Mouse (Mus musculus): ENCODE measurements around the gene Jmjd7. TPM values are rescaled to one million over a fixed set of nuclear protein-coding genes. Genes with fewer than 3 reads are reported as not detected.

Gene Jmjd7
- total RNA-seq, 2 experiments from 2014 or later, result 7.1 to 9.1 TPM

DNA sequence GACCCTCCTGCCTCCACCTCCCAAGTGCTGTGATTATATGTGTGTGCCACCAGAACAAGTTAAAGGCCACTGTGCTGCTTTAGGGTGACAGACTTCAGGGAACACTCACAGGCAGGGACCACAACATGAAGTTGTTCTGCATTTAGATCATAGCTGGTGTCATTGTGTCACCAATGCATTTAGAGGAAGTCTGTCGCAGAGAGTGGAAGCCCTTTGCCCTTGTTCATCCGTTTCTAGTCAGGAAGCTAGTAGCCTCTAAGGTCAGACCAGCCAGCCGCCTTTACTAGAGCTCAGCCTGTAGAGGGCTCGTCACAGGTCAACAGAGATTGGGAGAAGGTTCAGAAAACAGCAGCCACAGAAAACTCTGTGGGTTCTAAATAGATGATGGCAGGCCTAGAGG is 18.6 kb upstream of the Jmjd7 start:
- intact Hi-C loops (cut with DNase I), result no loop called here
- DNase-seq (ENCODE audit: low spot score), result no peak

DNA sequence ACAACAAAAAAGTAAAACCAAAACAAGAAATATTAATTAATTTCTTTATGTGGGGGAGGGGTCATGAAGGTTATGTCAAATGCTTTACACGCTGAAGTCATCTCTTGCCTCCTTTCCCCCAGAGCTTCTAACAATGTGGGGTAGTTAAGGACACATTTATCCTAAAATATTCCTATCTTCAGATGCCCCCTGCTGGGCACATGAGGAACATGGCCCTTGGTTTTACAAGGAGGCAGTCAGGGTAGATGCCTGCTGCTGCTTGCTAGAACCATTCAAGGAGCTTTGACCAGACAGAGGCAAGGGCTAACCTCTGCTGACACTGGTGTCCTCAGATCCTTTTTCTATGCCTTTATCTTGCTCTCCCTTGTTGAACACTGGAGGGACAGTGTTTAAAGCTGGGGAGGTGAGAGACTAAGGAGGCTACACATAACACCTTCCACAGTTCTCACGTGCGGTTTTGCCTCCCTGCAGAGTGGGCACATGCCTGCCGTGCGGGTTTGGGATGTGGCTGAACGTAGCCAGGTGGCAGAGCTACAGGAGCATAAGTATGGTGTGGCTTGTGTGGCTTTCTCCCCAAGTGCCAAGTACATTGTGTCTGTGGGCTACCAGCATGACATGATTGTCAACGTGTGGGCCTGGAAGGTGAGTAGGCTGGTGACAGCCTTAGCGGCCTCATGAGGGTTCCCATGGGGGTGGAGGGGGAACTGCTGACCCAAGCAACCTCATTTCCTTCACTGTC is 15.7 kb upstream of the Jmjd7 start:
- intact Hi-C loops (cut with DNase I), result loop anchor here (1.0 kb wide), 1 partner anchor 41 kb away; no protein-coding TSS in a partner anchor

DNA sequence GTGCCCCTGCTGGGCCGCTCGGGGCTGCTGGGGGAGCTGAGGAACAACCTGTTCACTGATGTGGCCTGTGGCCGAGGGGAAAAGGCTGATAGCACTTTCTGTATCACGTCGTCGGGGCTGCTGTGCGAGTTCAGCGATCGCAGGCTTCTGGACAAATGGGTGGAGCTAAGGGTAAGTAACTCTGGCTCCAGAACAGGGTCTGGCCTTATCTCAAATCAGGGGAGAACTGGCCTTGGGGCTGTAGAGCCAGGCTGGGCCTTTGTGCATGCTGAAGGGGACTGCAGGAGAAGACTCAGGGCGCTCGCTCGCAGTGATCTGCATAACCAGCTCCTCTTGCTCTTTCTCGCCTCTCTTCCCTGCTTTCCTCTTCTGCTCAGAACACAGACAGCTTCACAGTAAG is 14.4 kb upstream of the Jmjd7 start:
- no peak for DNase-seq (ENCODE audit: low spot score)
- intact Hi-C loops (cut with DNase I), result no loop called here

More for the DNA sequence above, 15.7 kb upstream of the Jmjd7 start:
- peak; percentile 40 for DNase-seq (ENCODE audit: low spot score)

DNA sequence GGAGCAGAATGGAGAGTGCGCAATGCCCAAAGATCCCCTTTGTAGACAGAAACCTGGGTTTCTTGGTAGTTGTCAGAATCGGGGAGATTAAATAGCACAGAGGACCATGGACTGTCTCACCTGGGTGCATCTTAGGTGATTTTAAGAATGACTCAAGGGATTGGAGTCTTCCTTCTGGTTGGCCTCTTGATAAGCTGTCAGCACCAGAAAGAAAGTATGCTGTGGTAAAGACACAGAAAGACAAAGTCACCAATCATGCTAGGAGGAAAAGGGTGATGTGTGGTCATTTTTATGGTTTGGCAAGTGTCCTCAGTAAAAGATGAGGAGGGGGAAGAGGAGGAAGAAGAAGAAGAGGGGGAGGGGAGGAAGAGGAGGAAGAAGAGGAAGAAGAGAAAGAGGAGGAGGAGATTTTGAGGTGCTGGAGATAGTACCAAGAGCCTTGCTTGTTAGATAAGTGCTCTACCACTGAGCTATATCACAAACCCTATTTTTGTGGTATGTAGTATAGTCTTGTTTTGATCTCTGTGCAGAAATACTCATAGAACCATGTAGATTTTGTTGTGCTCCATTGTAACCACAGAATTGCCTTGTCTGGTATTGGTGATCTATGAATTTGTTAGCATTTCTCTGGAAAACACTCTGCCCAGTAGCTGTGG is 13.3 kb upstream of the Jmjd7 start:
- DNase-seq (ENCODE audit: low spot score), result no peak
- intact Hi-C loops (cut with DNase I), result no loop called here

DNA sequence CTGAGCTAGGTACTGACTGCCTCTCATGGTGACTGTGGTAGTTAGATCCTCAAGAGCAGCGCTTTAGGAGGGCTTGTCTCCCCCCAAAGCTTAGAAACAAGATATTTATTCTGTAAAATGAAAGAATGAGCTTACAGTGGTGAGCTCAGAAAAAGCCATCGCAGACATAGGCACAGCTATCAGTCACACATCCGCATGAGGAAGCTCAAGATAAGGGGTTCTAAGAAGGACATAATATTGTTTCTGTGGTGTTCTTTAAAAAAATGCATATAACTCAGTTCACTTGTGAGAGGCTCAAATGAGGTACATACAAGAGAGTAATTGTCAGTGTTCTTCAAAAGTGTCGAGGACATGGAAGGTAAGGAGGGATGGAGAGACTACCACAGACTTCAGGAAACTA is 11.4 kb upstream of the Jmjd7 start:
- no peak for DNase-seq (ENCODE audit: low spot score)
- intact Hi-C loops (cut with DNase I), result no loop called here

DNA sequence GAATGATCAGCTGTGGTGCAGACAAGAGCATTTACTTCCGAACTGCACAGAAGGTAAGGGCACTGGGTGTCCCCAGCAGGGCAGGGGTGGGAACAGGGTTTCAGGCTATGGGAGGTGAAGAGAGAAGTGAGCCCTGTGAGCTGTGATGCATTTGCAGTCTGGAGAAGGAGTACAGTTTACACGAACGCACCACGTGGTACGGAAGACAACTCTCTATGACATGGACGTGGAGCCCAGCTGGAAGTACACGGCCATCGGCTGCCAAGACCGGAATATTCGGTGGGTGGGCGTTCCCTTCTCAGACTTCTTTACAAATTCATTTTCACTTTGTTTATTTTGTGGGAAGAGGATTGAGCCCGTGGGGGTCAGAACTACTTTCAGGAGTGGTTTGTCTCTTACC is 9.7 kb upstream of the Jmjd7 start:
- no peak for DNase-seq (ENCODE audit: low spot score)
- intact Hi-C loops (cut with DNase I), result no loop called here

DNA sequence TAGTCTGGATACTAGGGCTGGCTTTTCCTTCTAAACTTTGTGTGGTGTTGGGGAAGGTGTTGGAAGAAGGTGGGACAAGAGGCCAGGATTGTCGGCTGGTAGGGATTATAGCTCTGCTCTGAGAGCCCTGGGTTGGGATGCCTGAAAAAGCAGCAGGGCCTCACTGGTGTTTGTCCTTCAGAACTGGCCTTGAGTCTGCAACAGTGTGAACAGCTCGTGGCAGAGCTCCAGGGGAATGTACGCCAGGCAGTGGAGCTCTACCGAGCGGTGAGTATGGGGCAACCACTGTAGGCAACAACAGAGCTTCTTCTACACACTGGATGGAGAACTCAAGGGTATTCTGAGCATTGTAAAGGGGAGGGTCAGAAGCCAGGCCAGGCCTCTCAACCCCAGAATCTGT is 2.9 kb upstream of the Jmjd7 start:
- intact Hi-C loops (cut with DNase I), result no loop called here
- no peak for DNase-seq (ENCODE audit: low spot score)

DNA sequence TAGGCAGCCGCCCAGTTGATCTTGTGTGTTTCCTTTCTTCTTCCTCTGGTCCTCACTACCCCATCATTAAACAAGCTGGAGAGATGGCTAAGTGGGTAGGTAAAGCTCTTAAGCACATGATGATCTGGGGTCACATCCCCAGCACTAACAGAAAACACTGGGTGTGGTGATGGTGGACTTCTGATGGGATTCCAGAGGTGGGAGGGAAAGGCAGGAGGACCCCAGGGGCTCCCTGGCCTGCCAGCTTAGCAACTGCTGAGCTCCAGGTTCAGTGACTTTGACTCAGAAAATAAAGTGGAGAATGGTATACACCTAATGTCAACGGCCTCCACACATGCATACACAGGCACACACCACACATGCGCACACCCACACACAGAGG is 658 bp downstream of the Jmjd7 start:
- DNase-seq (ENCODE audit: low spot score), result no peak
- intact Hi-C loops (cut with DNase I), result no loop called here

DNA sequence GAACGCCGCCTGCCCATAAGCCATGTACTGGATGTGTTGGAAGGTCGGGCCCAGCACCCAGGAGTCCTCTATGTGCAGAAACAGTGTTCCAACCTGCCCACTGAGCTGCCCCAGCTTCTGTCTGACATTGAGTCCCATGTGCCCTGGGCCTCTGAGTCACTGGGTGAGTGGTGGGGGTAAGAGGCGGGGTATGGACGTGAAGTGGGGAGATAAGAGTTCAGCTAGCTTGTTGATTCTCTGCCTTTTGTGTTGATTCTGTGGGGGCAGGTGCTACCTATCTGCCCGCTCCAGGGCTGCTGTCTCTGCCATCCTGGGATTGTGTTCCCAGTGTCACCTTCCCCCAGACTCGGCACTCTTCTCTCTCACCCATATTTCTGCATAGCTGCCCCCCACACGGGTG is 3.1 kb downstream of the Jmjd7 start:
- intact Hi-C loops (cut with DNase I), result no loop called here
- DNase-seq (ENCODE audit: low spot score), result no peak

DNA sequence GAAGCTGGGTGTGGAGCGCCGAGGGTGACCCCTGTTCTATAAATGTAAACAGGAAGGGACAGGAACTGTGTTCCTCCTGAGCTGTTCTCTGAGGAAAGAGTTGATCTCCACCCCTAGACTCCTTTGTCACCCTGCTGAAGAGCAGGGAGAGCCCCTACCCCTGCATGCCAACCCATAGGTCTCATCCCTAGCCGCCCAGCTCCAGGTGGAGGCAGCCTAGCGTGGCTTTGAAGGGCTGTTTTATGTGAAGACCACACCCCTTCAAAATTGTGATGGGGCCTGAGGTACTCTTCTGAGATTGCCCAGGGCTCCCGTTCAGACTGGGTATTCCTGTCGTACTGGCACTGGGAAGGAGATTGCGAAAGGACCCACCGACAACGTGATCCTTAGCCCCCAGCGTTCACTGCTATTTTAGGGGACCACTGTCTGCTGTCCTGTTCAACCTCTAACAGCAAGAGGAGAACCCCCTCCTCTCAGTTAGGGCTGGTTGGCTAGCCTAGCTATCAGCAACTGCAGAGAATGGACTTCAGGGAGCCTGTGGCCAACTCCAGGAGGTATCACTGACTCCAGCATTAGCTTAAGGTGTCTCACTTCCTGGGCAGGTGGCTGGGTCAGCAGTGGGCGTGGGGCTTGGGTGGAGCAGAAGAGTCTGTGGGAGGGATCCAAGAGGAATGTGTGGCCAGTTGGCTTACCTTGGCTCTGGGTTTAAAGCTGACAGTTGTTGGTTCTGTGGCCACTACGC is 5.6 kb downstream of the Jmjd7 start, which contains the start of gene Pla2g4b:
Pla2g4b (plus strand) TSS at position 692 of the 742 bp plus-strand sequence.
- DNase-seq (ENCODE audit: low spot score), result no peak
- intact Hi-C loops (cut with DNase I), result no loop called here

DNA sequence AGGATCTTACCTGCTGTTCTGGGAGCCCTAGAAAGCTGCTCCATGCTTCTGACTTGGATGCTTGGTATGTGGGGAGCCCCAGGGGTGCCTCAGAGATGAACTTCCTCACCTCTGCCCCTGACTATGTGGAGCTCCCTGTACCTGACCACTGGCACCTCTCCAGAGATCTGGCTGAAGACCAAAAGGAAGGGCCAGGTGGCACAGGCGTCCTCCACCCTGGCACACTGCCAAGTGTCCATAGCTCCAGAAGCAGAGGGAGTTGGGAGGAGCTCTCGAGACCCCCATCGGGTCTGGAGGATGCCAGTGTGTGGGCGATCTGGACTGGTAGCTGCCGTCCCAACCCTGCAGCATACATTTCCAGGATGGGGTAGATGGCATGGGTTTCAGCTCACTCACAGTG is 6.4 kb downstream of the Jmjd7 start:
- no peak for DNase-seq (ENCODE audit: low spot score)

DNA sequence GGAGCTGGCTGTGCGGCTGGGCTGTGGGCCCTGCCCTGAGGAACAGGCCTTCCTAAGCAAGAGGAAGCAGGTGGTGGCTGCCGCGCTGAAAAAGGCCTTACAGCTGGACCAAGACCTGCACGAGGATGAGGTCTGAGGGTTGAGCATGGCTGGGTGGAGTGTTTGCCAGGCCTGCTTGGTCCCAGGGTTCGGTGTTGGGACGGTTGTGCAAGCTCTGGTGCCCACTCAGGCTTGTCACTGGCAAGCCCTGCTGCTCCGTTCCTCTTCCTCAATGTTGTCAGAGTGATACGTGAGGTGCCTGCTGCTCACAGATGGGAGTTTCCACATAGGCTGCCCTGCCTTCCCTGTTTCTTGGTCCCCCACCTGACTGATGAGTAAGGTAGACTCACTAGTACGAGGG is 10.5 kb downstream of the Jmjd7 start:
- DNase-seq (ENCODE audit: low spot score), result no peak
- intact Hi-C loops (cut with DNase I), result no loop called here

More for the DNA sequence above, 6.4 kb downstream of the Jmjd7 start:
- intact Hi-C loops (cut with DNase I), result no loop called here

DNA sequence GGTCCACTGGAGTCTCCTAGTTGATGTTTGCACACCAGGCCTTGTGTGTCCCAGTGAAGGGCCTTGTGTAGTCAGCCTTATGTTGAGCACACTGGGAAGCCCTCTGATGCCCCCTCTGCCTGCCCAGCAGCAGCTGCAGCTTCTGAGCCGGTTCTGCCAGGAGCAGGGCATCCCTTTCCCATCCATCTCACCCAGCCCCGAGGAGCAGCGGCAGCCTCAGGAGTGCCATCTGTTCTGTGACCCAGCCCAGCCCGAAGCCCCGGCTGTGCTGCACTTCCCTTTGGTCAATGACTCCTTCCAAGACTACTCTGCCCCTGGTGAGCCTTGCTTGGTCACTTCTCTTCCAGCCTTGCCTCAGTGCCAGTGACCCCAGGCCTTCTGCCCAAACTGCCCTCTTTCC is 13.7 kb downstream of the Jmjd7 start:
- intact Hi-C loops (cut with DNase I), result no loop called here
- DNase-seq (ENCODE audit: low spot score), result no peak

DNA sequence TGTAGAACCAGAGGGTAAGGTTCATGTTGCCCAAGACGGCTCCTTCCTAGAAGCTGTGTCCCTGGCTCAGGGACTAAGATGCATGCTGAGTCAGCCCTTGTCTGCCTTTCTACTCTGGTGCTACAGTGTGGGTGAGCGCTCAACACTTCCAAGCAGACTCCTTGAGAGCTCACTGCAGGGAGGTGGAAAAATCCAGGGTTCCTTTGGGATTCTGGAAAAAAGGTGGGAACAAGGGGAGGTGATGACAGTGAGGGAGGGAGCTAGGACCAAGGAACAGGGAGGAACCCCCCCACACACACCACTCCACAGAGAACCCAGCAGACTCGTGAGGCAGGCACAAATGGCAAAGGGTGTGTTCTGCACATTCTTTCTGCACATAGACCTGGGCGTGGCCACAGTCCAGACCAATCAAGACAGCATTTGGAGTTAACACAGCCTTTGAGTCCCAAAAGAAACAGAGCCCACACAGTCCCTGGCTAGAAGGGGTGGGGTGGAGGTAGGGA is 16.9 kb downstream of the Jmjd7 start:
- intact Hi-C loops (cut with DNase I), result no loop called here
- DNase-seq (ENCODE audit: low spot score), result no peak

DNA sequence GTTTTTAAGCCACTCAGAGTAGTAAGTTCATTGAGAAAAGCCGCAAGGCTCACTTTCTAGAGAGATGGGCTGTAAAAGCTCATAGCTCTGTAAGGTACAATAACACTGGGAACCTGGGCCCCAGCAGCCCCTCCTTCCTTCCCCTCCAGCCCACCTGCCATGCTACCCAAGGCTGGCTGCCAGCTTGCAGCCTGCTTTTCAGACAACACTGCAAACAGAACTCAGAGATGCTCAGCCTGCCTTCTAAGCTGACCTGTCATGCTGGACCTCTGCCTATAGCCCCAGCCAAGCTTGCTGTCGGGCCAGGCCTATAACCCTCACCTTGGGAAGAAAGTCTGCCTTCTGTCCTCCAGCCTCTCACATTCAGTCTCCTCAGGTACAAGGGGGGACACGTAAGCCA is 17.4 kb downstream of the Jmjd7 start:
- intact Hi-C loops (cut with DNase I), result no loop called here
- no peak for DNase-seq (ENCODE audit: low spot score)

DNA sequence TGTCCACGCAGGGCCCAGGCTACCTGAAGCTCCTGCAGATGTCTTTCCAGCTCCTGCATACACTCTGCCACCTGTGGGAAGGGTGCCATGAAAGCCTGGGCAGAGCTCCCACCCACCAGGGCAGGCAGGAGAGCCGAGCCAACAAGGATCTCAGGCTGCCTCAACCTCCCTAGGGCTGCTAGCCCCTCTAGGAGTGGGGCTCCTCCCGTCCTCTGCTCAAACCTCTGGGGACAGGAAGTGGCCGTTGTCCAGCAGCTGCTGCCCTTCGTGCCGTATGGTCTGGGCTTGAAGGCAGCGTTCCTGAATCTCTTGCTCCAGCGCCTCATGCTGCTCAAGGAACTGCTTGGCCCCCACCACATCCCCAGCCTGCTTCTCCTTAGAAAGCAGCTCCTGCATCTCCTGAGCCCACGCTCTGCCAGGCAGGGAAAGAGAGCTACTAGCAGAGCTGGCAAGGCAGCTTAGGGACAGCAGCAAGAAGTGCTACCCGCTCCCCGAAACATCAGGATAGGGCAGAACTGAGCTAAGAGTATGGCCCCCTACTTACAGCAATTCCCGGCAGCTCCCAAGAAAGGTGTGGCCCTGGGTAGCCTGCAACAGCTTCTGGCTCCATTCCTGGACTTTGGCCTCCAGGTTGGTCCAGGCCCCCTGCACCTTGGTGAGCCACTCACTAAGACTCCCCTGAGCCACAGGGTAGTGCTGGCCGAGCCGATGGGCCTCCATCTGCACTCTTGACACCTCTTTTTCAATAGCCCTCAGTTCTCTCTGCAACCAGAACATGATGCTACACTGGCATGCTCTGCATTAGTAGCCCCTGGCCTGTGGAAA is 19.4 kb downstream of the Jmjd7 start:
- DNase-seq (ENCODE audit: low spot score), result no peak
- intact Hi-C loops (cut with DNase I), result no loop called here

DNA sequence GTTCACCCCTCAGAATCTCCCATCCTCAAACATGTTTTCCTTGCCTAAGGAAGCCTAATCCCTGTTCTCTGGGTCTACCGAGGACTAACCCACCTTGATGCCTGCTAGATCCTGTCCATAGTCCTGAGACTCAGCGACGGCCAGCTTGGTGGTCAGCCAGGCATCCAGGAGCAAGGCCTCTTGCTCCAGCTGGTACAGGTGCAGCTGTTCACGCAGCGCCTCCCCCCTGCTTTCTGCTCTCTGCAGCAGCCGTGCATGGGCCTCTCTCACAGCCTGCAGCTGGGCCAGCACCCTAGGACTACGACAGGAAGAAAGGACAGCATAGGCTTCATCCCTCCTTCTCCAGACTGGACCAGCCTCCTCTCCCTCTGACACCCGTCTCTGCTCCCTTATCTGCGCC is 20.9 kb downstream of the Jmjd7 start:
- DNase-seq (ENCODE audit: low spot score), result no peak
- intact Hi-C loops (cut with DNase I), result no loop called here

DNA sequence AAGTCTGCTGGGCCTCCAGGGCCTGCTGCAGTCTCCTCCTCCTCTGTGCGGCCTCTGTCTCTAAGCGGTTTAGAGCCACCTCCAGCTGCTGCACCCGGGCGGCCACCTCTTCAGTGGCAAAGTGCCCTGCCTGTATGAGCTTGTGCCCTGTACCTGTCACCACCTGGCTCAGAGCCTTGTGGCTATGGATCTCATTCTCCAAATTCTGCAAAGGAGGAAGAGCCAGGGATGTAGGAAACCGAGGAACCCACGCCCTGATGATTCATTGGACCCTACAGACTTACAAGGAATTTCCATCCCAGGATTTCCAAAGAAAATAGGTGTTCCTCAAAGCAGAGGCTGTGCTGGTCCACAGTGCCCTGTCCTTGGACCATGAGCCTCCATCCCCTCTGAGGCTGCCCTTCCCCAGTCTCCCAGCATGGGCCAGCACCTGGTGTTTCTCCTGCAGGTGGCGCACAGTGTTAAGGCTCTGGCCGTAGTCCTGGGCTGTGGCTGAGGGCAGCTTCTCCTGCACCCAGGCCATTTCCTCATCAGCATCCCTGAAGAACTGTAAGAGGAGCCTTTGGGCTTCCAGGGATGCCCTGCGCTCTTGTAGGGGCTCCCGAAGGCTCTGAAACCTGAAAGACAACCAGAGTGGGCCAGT is 22.5 kb downstream of the Jmjd7 start:
- intact Hi-C loops (cut with DNase I), result loop anchor here (2.0 kb wide), 1 partner anchor 19 kb away; no protein-coding TSS in a partner anchor
- DNase-seq (ENCODE audit: low spot score), result peak; percentile 30

DNA sequence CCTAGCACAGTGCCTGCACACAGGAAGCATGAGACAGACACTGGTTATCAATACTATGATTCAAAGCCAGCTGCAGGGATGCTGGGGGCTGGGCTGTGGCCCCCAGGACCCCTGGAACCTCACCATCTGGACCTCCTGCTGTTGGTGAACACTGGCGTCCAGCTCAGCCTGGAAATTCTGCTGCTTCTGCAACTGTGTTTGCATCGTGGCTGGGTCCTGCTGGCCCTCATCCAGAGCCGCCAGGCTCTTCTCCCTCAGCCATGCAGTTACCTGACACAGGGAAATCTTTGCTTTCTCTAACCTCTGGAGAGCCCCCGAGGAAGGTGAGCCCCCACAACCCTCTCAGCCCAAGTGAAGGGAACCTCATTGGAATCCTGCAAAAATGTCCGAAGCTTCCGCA is 24.1 kb downstream of the Jmjd7 start:
- no peak for DNase-seq (ENCODE audit: low spot score)
- intact Hi-C loops (cut with DNase I), result loop anchor here (2.0 kb wide), 1 partner anchor 17 kb away; no protein-coding TSS in a partner anchor
